Mouse (Mus musculus) heart, postnatal 4 days (tissue): ENCODE results near the gene Ankra2. TPM values are rescaled to one million over a fixed set of nuclear protein-coding genes. Genes with fewer than 3 reads are reported as not detected.
A peak's percentile ranks its signal among the peaks of the same experiment; 100 is the strongest.

Source experiments
- DNase-seq: peaks from one replicate; pipeline ENCODE4 v3.0.0; 2021
- total RNA-seq, 2 experiments: library from RNA; stranded (reverse); gene quantifications; 2 replicates each; pipeline ENCODE4 v1.2.3; 2021

The Ankra2 gene
- total RNA-seq, 2 experiments from 2014 or later: 20.8 to 21.8 TPM

- DNase-seq: no peak
Observed at GRCm38 (mm10) chr13:98296072-98296471, 33.2 kb downstream of the Ankra2 start.

- DNase-seq: no peak
Observed at GRCm38 (mm10) chr13:98297883-98298482, 35.1 kb downstream of the Ankra2 start.

GRCm38 (mm10) chr13:98298833-98299758, 36.2 kb downstream of the Ankra2 start:
- peak; percentile 87 for DNase-seq

GRCm38 (mm10) chr13:98305257-98305656, 42.4 kb downstream of the Ankra2 start:
- no peak for DNase-seq

GRCm38 (mm10) chr13:98306393-98306792, 43.5 kb downstream of the Ankra2 start:
- DNase-seq: no peak

- DNase-seq: no peak
Observed at GRCm38 (mm10) chr13:98306852-98307475, 44.1 kb downstream of the Ankra2 start.

GRCm38 (mm10) chr13:98308004-98308403, 45.1 kb downstream of the Ankra2 start:
- no peak for DNase-seq

- DNase-seq: no peak
Observed at GRCm38 (mm10) chr13:98308724-98309123, 45.9 kb downstream of the Ankra2 start.

- DNase-seq: no peak
Observed at GRCm38 (mm10) chr13:98311597-98311996, 48.7 kb downstream of the Ankra2 start.

GRCm38 (mm10) chr13:98313631-98314030, 50.8 kb downstream of the Ankra2 start:
- DNase-seq: no peak

- DNase-seq: no peak
Observed at GRCm38 (mm10) chr13:98315124-98315523, 52.2 kb downstream of the Ankra2 start.

GRCm38 (mm10) chr13:98316140-98316479, 53.2 kb downstream of the Ankra2 start:
- no peak for DNase-seq

- DNase-seq: peak; percentile 96
Observed at GRCm38 (mm10) chr13:98316480-98317245, 53.8 kb downstream of the Ankra2 start, which contains the start of gene Btf3. TSS of gene Btf3 (minus strand) at chr13:98317006.

- no peak for DNase-seq
Observed at GRCm38 (mm10) chr13:98317246-98317677, 54.4 kb downstream of the Ankra2 start.

GRCm38 (mm10) chr13:98317911-98318310, 55.0 kb downstream of the Ankra2 start:
- DNase-seq: no peak

Other genes starting within 250 kb of the Ankra2 start
- gene Arhgef28, start 56.6 kb upstream of the Ankra2 start, total RNA-seq: 1 to 10 TPM; 7.0 to 9.8 TPM
- 10 to 100 TPM in 1 of 2 experiments, 1 to 10 TPM in 1; 9.7 to 11.6 TPM for gene Utp15, start within 50 bp of the Ankra2 start, total RNA-seq
- gene Gm21976, start 16.8 kb downstream of the Ankra2 start, total RNA-seq: not detected
- gene Btf3, start 53.9 kb downstream of the Ankra2 start, total RNA-seq: 100 to 1,000 TPM; 291 to 301 TPM
- gene Foxd1, start 91.2 kb downstream of the Ankra2 start, total RNA-seq: under 1 TPM; 0.14 to 0.24 TPM
- gene Gm10320, start 228.9 kb downstream of the Ankra2 start, total RNA-seq: not detected